Mouse (Mus musculus) embryo, embryonic 10.5 days (tissue): ENCODE data around the gene Zswim5.
"Not testable (repeated sequence)": the region's sequence is repeated elsewhere in the genome, so short reads cannot be mapped to it uniquely, and the experiment has no call there.

Experiments used
- DNase-seq: peaks from one replicate; pipeline ENCODE4 v3.0.0-alpha.2; 2015; ENCODE audit warnings: low spot score

The Zswim5 gene

DNA sequence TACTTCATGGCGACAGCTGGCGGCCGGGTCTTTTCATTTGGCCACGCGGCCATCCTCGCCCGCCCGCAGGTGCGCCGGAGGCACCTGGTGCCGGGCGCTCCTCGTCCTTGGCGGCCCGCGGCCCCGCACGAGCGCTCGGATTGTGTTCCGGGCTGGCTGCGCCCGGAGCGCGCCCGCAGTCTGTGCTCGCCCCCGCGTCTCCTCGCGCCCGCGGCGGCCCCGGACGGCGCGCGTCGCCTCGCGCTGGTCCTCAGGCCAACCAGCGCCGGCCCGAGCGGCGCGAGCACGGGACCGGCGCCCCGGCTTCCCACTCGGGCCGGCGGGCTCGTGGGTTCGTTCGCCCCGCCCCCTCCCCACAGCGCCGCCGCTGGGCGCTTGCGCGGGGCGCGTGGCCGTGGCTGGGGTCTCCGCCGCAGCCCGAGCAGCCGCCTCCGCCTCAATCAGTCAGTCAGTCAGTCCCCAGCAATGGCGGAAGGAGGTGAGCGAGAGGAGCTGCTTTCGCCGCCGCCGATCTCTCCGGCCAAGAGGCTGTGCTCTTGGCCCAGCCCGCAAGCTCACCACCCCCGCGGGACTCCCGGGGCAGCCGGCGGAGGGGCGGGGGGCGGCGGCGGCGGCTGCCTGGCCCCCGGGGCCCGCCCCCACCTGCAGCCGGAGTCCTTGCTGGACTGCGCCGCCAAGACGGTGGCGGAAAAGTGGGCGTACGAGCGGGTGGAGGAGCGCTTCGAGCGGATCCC, at the start of gene Zswim5:
Zswim5 (plus strand) TSS at position 382 of the 734 bp plus-strand sequence.
- DNase-seq: peak; percentile 82

DNA sequence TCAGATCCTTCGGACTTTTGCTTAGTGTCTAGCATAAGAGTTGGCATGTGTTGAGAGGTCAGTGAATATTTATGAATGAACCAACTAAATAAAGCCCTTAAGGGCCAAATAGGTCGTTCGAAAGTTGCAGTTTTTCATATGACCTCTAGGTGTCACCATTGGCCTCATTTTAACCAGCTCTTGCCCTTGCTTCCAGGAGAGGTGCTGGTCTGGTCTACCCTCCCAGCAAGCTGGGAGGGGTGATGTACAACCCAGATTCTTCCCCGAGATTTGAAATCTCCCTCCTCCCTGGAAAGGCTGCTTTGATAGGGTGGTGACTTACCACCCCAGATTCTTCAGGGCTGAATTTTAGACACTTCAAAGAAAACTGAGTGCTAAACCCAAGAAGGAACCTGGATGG, 49.4 kb upstream of the Zswim5 start:
- DNase-seq: peak; percentile 92

DNA sequence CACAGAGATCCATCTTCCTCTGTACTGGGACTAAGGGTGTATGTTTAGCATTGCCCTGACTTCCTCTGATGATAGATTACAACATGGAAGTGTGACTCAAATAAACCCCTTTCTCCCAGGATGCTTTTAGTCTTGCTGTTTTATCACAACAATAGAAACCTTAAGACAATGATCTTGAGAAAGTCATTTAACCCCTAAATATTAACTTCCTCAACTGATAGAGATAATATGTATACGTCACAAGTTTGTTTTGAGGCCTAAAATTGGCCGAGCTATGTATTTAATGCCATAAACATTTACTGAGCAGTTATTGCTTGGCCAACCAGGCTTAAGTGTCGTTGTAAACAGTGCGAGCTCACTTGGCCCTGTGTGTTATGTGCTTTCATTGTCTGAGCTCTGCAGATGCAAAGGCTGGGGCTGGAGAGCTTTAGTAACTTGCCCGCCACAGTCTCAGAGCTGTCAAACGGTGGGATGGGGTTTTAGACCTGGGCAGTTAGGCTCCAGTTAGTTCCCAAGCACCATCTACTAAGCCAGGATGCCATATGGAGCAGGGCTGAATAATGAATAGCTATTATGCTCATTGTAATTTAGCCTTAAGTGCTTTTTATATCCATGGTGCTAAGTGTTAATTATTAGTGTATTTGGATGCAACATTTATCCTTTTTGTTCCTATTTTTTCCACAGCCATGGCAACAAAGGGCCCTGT, 47.7 kb upstream of the Zswim5 start:
- peak; percentile 52 for DNase-seq

DNA sequence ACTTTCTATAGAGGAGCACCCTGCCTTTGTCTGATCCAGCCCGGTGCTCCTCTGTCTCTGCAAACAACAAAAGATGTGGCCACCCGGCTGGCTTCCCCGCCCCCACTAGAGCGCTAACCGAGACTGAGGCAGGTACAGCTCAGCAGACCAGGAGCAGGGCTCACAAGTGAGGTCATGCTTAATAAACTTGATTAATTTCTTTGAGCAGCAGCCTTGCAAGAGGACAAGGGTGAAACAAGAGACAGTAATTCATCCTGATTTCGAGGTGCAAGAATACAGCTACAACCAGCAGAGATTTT, 47.2 kb upstream of the Zswim5 start:
- peak; percentile 65 for DNase-seq

DNA sequence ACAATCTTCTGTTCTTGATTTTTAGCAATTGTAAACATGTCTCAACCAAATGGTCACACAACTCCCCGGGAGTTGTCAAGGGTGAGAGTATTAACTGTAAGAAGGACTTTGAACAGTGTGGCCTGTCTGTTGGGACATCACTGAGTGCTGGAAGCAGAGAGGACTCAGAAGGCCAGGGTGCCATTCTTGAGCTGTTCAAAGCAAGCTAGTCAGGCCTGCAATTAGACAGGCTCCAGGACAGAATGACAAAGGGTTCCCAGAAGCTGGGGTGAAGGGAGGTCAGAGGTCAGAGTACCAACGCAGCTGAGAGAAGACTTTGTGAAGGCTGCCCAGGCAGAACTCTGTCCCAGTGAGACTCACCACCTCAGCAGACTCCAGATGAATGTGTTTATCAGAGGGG, 38.2 kb upstream of the Zswim5 start:
- peak; percentile 46 for DNase-seq

DNA sequence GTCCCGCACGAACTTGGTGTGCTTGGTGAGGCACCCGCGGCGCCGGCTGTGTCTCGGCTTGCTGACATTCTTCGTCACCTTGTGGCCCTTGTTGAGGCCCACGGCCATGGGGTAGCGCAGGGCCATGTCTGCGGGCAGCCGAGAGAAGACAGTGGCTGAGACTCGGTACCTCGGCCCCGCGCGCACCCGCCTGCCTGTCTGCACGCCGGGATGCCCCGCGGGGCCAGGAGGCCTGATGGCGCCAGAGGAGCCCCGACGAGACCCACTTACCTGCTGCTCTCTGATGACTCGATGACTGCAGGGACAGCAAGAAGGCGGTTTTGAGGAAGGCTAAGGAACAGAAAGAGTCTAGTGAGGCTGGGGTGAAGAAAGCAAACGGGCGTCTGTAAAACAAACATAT, 37.1 kb upstream of the Zswim5 start:
- DNase-seq: not testable (repeated sequence)

DNA sequence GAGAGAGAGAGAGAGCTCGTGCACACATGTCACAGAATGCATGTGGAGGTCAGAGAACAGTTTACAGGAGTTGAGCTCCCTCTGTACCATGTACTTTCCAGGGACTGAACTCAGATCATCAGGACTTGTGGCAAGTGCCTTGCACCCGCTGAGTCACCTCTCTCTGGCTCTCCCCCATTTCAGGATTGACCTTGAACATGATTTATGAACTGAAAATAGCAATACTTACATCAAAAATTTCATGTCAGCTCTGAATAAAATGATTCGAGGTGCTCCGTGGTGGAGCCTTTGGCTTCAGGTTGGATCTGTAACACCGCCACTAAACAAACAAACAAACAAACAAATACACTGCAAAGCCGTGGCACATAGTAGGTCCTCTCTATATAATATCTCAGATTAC, 36.3 kb upstream of the Zswim5 start:
- no peak for DNase-seq

DNA sequence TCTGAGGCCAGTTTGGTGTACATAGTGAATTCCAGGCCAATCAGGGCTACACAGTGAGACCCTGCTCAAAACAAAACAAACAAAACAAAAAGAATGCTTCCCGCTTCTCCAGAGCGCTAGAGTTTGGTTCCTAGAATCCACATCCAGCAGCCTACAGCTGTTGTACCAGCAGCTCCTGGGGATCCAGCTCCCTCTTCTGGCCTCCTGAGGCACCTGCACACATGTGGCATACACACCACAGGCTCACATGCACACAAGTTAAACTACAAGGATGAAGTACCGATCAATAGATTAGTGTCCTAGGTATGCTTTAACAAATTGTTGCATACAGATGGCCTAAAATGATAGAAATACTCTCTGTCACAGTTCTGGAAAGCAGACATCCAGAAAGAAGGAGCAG, 32.9 kb upstream of the Zswim5 start:
- DNase-seq: no peak

DNA sequence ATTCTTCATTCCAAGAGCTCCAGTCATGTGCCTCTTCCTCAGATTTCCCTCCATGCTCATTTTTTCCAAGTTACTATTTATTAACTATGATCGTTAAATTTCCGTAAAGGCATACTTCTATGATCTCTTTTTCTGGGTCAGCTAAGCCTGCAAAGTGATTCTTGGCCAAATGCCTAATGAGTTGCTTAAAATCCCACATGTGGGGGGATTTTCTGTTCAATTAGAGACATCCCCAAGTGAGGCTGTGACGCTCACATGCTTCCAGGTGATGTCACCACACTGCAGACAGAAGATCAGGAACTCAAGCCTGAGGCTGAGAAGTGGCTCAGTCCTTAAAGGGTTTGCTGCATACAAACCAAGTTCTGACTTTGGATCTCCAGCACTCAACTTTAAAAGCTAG, 27.3 kb upstream of the Zswim5 start:
- no peak for DNase-seq

DNA sequence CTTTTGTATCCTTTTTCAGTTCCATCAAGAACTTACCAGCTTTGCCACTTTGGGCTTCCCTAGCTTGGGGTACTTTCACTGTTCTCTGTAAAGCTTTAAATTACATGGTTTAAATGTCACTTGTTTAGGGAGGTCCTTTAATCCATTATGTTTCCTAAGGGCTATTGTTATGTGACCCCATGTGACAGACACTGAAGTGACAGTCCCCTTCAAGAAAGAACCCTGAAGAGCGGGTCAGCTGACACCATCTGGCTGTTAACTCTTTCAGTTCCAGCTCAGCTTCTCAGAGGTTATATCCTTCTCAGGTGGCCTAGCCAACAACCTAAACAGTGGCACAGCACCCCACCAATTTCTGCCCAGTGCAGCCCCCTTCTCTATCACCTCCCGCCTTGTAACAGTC, 22.9 kb upstream of the Zswim5 start:
- peak; percentile 63 for DNase-seq

DNA sequence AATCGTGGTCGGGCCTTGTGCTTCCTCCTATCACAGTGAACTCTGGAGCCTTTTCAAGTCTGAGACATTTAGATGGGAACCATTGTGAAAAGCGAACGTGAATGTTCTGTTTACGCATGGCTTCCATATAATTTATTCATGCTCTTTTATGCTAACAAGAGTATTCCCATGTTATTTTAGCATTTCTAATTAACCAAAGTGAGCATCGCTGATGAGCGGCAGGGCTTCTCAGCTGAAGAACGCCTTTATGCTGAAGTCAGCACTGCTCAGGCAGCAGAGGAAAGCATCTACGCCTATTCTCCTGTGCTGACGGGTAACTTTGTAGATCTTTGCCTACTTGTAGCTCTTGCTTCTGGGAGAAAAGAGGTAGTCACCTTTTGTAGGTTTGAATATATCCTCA, 20.0 kb upstream of the Zswim5 start:
- no peak for DNase-seq

DNA sequence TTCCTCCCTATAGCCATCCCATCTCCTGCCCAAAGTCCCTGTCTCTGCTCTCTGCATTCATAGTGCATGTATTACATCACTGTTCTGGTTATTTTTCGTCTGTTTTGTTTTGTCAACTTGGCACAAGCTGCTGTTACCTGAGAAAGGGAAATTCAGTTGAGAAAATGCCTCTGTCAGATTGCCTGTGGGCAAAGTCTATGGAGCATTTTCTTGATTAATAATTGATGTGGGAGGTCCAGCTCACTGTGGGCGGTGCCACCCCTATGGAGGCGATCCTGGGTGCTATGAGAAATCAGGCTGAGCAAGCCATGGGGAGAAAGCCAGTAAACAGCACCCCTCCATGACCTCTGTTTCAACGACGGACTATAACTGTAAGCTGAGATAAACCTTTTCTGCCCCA, 17.5 kb upstream of the Zswim5 start:
- no peak for DNase-seq

DNA sequence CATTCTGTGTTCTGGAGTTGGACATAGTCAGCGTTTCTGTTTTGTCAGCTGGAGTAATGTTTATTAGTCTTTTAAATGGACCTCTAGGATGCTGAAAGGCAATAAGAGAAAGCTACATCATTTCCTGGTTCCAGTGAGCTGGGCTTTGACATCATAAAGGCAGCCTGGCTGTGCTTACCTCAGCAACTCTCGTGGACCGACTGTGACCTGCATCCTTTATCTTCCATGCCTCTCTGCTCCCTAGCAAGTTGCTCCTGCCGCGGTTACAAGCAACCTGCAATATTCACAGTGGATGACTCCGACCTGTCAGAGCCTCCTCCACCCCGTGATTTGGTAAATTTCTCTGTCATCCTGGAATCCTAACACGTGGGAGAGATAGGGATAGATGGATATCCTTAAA, 15.2 kb upstream of the Zswim5 start:
- DNase-seq: no peak

DNA sequence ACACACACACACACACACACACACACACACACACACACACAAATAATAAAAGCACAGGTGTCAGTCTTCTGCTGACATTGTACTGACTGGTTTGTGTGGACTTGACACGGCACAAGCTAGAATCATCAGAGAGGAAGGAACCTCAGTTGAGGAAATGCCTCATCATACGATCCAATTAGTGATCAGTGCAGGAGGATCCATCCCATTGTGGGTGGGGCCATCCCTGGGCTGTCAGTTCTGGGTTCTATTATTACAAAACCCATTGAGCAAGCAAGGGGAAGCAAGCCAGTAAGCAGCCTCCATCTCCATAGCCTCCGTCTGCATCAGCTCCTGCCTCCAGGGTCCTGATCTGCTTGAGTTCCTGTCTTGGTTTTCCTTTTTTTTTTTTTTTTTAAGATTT, 7.3 kb upstream of the Zswim5 start:
- DNase-seq: no peak

DNA sequence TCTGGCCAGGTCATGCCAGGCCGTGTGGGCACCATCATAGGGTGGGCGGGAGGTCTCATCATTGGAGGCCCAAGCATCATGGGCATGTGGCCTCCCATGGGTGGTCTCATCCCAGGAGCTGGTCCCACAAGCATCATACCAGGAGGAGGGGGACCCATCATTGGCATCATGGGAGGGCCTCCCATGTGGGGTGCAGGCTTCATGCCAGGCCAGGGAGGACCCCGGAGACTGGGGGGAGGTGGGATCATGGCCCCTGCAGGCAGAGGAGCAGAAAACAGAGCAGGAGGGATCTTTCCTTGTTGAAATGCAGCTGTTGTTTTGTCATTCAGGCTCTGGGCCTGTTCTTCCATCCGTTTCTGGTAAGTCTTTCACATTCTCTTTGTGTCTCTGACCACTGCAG, 2.6 kb upstream of the Zswim5 start:
- DNase-seq: no peak

DNA sequence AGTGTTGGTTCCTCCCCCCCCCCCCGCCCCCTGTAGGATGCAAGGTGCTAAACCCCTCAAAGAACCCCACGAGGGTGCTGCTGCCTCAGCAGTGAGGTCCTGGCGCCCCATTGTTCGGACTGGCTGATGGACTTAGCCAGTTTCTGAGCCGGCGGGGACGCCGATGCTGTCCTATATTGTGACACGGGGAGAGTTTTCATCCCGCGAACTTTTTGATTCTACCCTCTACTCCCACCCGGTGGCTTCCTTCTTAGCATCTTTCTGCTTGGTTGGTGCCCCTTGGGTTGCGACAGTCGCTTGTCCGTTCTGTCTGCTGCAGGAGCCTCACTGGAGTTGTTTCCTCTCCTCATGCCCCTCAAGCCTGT, 564 bp upstream of the Zswim5 start:
- peak; percentile 70 for DNase-seq

DNA sequence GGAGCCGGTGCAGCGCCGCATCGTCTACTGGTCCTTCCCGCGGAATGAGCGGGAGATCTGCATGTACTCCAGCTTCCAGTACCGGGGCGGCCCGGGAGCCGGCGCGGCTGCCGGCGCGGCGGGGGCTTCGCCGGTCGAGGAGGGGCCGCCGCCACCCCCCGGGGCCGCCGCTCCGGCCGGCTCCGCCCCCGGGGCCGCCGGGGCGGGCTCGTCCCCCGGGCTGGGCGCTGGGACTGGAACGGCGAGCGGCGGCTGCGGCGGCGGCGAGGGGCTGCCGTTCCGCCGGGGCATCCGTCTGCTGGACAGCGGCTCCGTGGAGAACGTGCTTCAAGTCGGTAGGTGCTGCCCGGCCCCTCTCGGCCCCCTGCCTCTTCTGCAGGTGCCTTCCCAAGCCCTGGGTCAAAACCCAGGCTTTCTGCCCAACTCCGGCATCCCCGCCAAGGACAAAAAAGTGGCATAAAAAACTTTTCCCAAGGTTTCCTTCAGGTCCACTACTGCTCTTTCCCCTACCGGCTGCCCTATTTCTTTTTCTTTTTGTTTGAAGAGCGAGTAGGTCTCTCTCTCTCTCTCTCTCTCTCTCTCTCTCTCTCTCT, 649 bp downstream of the Zswim5 start:
- peak; percentile 63 for DNase-seq

DNA sequence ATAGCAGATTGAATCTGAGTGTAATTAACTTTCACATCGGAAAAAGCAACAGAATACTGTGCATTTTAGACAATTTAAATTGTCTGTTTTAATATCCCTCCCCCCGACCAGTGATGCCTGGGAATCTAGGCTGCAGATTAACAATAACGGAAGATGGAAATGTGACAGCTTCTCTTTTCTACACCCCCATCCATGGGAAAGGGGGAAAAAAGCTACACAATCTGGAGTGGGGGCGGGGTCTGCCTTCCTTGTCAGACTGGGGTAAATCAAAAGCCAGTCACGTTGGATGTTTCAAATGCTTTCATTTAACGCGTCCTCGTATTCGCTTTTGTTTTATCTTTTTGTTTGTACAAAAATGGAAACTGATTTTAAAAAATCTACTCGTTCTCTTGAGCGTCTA, 1.3 kb downstream of the Zswim5 start:
- peak; percentile 84 for DNase-seq

DNA sequence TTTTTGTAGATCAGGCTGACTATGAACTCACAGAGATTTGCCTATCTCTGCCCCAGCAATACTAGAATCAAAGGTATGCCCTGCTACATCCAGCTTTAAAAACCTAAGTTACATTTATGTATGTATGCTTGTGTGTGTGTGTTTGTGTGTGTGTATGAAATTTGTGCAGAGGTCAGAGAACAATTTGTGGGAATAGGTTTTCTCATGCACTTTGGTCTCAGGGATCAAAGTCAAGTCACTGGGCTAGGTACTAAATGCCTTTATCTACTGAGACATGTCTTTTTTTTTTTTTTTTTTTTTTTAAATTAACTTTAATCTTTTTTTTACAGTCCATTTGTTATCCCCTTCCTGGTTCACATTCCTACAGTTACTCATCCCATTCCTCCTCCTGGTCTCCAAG, 5.5 kb downstream of the Zswim5 start:
- no peak for DNase-seq

DNA sequence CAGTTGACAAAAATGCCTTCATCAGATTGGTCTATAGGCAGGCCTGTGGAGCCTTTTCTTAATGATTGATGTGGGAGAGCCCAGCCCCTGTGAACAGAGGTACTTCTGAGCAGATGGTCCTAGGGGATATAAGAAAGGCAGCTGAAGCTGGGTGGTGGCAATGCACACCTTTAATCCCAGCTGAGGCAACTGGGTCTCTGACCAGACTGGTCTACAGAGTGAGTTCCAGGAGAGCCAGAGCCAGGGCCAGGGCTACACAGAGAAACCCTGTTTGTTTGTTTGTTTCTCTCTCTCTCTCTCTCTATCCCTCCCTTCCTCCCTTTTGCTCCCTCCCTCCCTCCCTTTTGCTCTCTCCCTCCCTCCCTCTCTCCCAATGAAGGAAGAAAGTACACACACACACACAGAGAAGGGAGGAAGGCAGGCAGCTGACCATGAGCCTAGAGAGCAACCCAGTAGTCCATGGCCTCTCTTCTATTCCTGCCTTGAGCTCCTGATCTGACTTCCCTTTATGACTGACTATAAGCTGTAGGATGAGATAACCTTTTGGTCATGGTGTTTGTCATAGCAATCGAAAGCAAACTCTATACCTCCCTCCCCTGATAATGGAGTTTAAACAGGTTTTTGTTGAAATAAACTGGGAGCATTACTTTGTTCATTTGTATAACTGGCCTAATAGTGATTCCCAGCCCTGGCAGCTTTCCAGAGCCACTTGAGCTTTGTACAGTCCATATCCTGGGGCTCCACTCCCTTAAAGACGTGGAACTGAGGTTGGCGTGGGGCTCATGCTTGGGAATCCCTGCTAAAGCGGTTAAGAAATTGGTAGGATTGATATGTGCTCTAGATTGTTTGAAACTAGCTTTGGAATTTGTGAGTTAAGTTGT, 17.3 kb downstream of the Zswim5 start:
- DNase-seq: no peak

DNA sequence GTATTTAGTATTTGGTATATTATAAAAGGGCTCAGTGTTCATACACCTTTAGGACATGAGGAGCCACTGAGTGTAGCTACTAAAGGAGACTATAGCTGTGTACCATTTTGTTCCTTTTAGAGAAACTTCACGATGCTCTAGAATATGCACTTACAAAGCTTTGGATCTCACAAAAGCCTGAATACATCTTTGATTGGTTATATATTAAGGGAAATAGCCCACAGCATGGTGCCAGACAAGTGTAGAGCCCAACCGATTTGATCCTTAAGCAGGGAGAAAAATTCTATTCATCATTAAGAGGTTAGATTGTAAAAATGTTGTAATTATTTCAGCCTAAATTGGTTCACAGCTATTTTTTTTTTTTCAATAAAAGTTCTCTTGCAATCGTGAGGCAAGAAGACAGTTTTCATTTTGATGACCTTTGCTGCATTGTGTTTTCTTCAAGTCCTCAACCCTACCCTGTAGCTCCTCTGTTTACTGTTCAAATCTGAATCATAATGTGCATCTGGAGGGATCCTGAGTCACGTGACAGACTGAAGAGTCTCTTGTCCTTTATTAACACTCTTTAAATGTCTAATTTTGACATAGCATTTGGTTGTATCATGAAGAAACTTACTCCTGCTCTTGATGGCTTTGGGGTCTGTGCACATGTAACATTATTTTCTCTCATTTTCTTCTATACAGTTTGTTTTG, 33.5 kb downstream of the Zswim5 start:
- no peak for DNase-seq

DNA sequence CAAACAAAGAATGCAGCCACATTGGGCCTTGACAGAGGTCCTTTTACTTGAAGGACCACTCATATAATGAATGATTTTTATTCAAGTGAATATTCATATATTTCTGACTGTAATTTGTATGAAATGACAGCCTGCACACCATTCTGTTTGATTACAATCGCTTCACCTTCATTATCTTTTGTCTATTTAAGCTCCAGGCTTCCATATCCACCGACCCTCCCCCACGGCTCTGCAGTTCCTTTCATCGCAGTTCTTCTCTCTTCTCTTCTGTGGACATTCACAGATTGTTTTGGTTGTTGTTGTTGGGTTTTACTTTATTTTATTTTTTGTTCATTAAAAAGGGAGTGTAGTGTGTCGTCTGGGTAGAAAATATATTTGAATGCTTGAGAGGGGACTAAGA, 34.0 kb downstream of the Zswim5 start:
- DNase-seq: peak; percentile 15
